Mouse (Mus musculus) adrenal gland (tissue): Measurements from ENCODE around the gene Il17rd.

Experiments
- intact Hi-C: fragments of 180-260 bp; cut with DNase I; formaldehyde crosslinking; loops from one replicate; pipeline ENCODE4 v1.15.1; 2025
- long read RNA-seq, 2 experiments: library from polyadenylated mRNA; unstranded; transcript quantifications; one replicate each; pipeline ENCODE4 v2.0.0; 2020; ENCODE audit warnings: borderline replicate concordance in 1 of 2; ENCODE audit not compliant: insufficient replicate concordance in 1 of 2

Il17rd gene
- long read RNA-seq, experiment 1, partial matches to known transcripts: 1 of 1 reads
- long read RNA-seq, experiment 1, other reads (novel, unspliced or antisense): 0 of 1 reads
- long read RNA-seq, experiment 2, partial matches to known transcripts: 1 of 1 reads
- long read RNA-seq, experiment 2, other reads (novel, unspliced or antisense): 0 of 1 reads

DNA sequence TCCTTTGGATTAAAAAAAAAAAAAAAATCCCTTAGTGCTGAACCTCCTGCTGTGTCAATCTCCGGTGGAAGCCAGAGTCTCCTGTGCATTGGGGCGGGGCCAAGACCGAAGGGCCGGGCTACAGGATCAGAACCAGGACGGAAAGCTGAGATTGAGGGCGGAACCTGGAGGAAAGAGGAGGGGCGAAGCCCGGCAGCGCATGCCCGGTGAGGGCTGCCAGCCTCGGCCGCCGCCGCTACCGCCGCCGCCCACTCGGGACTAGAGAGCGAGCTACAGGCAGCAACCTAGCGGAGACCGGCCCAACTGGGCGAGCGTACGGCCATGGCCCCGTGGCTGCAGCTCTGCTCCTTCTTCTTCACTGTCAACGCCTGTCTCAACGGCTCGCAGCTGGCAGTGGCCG lies at the start of gene Il17rd:
Il17rd (plus strand) TSS at position 159 of the 400 bp plus-strand sequence.
- intact Hi-C loops: no loop called here

GRCm38 (mm10) chr14:26991622-26992021 lies 47.1 kb upstream of the Il17rd start:
- intact Hi-C loops: loop anchor here (5.0 kb wide), 1 partner anchor 36 kb away; no protein-coding TSS in a partner anchor

DNA sequence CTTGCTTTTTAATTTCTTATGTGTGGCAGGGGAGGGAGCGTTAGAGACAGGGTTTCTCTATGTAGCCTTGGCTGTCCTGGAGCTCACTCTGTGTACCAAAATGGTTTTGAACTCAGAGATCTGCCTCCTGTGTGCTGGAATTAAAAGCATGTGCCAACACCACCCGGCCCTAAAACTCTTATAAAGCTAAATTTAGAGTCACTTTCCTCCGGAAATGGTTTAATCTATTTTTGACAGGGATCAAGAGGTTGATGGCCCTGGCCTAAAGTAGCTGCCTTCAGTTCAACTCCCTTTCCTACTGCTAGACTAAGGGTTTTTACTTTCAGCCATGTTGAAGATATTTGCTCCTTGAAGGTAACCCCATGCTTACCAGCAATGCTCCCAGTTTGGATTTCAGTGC lies 45.3 kb upstream of the Il17rd start:
- intact Hi-C loops: loop anchor here (5.0 kb wide), 1 partner anchor 34 kb away; no protein-coding TSS in a partner anchor

DNA sequence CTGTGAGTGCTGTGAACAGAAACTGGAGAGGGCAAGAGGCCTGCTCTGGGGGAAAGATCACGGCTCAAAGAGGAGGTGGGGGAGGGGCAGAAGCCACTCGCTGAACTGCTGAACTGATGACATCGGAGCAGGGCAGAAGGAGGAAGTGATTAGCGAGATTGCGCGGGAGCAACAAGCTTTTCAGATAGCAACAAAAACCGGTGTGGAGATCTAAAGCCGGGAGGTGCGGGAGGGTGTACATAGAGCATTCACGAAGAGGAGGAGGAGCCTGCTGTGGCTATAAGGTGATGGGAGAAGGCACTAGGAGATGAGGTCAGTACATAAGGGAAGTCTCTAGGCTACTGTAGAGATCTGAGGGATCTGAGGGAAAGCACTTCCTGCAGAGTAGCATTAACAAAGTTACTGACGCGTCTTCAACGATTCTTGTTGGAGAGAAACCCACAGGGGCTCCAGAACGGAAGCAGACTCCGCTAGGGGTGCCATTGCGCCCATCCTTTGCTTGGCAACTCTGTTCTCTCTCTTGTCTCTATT lies 44.5 kb upstream of the Il17rd start, which contains the start of gene Hesx1:
Hesx1 (plus strand) TSS at position 206 of the 531 bp plus-strand sequence.
- intact Hi-C loops: loop anchor here (5.0 kb wide), 1 partner anchor 33 kb away; no protein-coding TSS in a partner anchor

GRCm38 (mm10) chr14:26996257-26996656 lies 42.5 kb upstream of the Il17rd start:
- intact Hi-C loops: no loop called here

DNA sequence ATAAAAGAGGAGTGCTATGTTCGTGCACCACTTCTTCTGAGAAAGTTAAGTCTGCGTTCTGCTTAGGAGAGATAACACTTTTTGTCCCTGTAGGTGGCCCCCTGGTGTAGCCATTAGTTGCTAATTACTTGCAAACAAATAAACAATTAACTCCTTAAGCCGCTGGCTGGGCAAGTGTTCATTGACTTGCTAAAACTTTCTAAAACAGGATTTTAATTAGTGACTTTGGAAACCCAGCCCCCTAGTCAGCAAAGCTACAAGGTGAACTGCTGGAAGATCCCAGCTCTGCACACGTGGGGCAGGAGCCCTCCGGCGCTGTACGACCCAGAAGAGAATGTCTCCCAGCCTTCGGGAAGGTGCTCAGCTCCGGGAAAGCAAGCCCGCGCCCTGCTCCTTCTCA lies 38.4 kb upstream of the Il17rd start:
- intact Hi-C loops: no loop called here

DNA sequence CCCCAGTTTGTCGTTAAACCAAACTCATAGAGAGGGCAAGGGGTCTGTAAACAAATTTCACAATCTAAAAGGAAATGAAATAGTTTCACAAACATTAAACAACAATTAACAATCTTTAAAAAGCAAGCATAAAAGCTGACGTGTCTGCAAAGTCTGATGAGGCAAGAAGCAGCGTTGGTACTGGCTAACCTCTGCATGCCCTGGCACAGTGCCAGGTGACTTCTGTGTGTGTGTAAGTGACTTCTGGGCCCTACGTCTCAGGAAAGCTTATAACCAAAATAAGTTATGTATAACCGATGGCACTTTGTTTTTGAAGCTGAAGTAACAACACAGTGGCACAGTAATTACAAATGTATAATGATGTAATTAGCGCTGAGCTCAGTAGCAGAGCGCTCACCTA lies 33.8 kb upstream of the Il17rd start:
- intact Hi-C loops: no loop called here

GRCm38 (mm10) chr14:27005937-27006336 lies 32.8 kb upstream of the Il17rd start:
- intact Hi-C loops: no loop called here

GRCm38 (mm10) chr14:27011561-27011960 lies 27.2 kb upstream of the Il17rd start:
- intact Hi-C loops: no loop called here

- intact Hi-C loops: no loop called here
These were observed 25.1 kb upstream of the Il17rd start for GRCm38 (mm10) chr14:27013658-27014057.

DNA sequence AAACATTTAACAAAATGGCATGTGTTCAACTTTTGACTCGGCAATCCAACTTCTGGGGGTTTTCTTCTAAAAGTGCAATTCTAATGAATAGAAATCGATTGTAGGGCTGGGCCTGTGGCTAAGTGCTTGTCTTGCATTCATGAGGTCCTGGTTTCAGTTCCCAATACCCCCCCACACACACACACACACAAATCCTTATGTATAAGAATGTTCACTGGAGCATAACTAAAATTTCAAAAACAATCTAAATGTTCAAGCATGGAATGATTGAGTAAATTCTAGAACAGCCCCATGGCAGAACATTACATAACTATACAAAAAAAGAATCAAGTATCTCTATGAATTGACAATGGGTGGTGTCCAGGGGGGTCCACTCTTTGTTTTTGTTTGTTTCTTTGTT lies 20.8 kb upstream of the Il17rd start:
- intact Hi-C loops: no loop called here

- intact Hi-C loops: loop anchor here (10.0 kb wide), 3 partner anchors 55 to 325 kb away; partner anchors contain the start of gene Dnah12
These were observed 18.9 kb upstream of the Il17rd start for GRCm38 (mm10) chr14:27019850-27020249.

GRCm38 (mm10) chr14:27022876-27023275 lies 15.9 kb upstream of the Il17rd start:
- intact Hi-C loops: loop anchor here (10.0 kb wide), 3 partner anchors 58 to 328 kb away; partner anchors contain the start of gene Dnah12

- intact Hi-C loops: loop anchor here (5.0 to 10.0 kb wide), 4 partner anchors 32 to 330 kb away; partner anchors contain the start of genes Dnah12 and Hesx1
These were observed 14.1 kb upstream of the Il17rd start for GRCm38 (mm10) chr14:27024664-27025063.

DNA sequence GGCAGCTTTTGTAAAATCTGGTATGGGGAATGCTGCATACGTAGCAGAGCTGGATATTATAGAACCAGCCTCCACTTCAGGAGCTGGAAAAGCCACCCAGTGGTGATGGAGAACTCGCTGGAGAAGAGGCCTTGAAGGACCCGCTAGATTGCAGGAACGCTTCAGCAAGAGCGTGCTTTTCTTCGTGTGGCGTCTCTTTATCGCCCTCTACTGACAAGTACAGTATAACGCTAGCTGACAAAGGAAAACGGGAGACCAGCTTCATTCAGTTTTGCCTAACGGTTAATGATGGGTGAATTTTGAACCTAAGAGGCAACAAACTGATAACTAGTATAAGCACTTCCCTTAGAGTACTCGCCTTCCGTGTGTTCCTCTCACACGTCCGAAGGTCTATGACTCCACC lies 9.0 kb upstream of the Il17rd start:
- intact Hi-C loops: loop anchor here (5.0 to 10.0 kb wide), 4 partner anchors 37 to 335 kb away; partner anchors contain the start of genes Dnah12 and Hesx1

GRCm38 (mm10) chr14:27031142-27031541 lies 7.6 kb upstream of the Il17rd start:
- intact Hi-C loops: loop anchor here (1.0 kb wide), 1 partner anchor 66 kb away; no protein-coding TSS in a partner anchor

GRCm38 (mm10) chr14:27037513-27037912 lies 1.2 kb upstream of the Il17rd start:
- intact Hi-C loops: no loop called here

GRCm38 (mm10) chr14:27039281-27040248 lies 824 bp downstream of the Il17rd start:
- intact Hi-C loops: no loop called here

GRCm38 (mm10) chr14:27040451-27040850 lies 1.7 kb downstream of the Il17rd start:
- intact Hi-C loops: no loop called here

DNA sequence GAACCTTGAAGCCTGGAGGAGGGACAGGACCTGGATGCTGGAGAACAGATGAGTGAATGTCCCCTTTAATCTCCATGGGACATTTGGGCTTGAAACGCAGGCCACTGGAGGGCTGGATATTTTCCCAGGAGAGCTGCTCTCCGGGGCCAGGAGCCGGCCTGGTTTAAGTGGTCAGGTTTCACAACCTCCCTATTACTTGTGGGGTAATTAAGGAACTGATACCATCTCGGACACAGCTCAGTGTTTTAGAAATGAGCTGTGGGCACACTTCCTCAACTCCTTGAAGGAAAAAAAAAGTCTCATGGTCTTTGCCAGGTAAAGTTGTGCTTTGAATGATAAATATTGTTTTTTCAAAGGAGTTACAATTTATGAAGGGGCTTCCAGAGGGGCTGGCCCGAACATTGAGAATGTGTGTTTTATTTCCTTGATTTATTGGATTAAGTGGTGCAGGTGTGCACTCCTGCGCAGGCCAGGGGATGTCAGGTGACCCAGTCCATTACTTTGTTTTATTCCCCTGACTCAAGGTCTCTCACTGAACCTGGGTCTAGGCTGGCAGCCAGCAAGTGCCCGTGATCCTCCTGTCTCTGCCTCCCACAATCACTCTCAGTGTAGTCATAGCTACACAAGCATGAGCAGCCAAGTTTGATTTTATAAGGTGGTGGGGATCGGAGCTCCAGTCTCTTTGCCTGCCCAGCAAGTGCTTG lies 3.7 kb downstream of the Il17rd start:
- intact Hi-C loops: no loop called here

DNA sequence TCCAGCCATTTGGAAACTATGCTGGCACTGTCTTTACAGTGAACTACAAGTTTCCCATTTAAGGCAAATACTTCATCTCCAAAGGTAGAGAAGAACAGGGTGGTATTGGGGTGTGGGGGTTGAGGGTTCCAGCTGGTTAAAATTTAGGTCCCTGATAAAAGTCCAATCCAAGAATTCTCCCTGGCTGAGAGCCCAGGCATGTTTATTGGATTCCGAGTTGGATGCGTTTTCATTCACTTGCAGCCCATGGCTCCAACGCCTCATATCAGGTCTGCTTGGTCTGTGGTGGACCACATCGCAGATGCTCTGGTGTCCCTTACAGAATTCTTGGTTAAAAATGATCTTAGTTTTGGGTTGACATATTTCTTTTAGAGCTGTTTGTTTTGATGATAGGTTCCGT lies 4.7 kb downstream of the Il17rd start:
- intact Hi-C loops: no loop called here
